Mouse (Mus musculus) heart, postnatal 0 days (tissue): ENCODE data around the gene Emilin2. TPM values are rescaled to one million over a fixed set of nuclear protein-coding genes. Genes with fewer than 3 reads are reported as not detected.
"Not testable (repeated sequence)": the region's sequence is repeated elsewhere in the genome, so short reads cannot be mapped to it uniquely, and the experiment has no call there.

ENCODE experiments used
- ATAC-seq: fragments of 200-750 bp; cut with Nextera tagmentation; 2 replicates; pipeline ENCODE4 v1.8.0; 2017; ENCODE audit warnings: low read depth, moderate number of reproducible peaks, moderate library complexity; ENCODE audit not compliant: insufficient read depth
- DNase-seq: peaks from one replicate; pipeline ENCODE4 v3.0.0-alpha.2; 2016; ENCODE audit warnings: low spot score
- H3K27ac ChIP-seq: fragments of 300-500 bp; sonication (generic); 2 replicates; pipeline ENCODE4 v1.5.1; 2014; ENCODE audit warnings: low read depth, mild to moderate bottlenecking
- H3K27me3 ChIP-seq: fragments of 300-500 bp; sonication (generic); 2 replicates; pipeline ENCODE4 v1.6.1; 2014; ENCODE audit warnings: low read length, mixed read lengths; ENCODE audit not compliant: control insufficient read depth, insufficient read depth
- H3K36me3 ChIP-seq: fragments of 300-500 bp; sonication (generic); replicated peaks from 2 replicates; pipeline ENCODE4 v1.6.1; 2014; ENCODE audit warnings: low read length, mixed read lengths; ENCODE audit not compliant: control insufficient read depth, insufficient read depth
- H3K4me1 ChIP-seq: fragments of 300-500 bp; sonication (generic); 2 replicates; pipeline ENCODE4 v1.6.1; 2014; ENCODE audit warnings: antibody characterized with exemption; ENCODE audit not compliant: control insufficient read depth, insufficient read depth
- H3K4me2 ChIP-seq: fragments of 300-500 bp; sonication (generic); 2 replicates; pipeline ENCODE4 v1.6.1; 2014; ENCODE audit warnings: low read depth, mild to moderate bottlenecking, low read length, moderate library complexity
- H3K4me3 ChIP-seq: fragments of 300-500 bp; sonication (generic); 2 replicates; pipeline ENCODE4 v1.5.1; 2014; ENCODE audit warnings: low read depth, low read length
- H3K9ac ChIP-seq: fragments of 300-500 bp; sonication (generic); replicated peaks from 2 replicates; pipeline ENCODE4 v1.6.1; 2014; ENCODE audit warnings: low read depth, low read length, mixed read lengths
- H3K9me3 ChIP-seq: fragments of 300-500 bp; sonication (generic); replicated peaks from 2 replicates; pipeline ENCODE4 v1.6.1; 2016; ENCODE audit warnings: low read length; ENCODE audit not compliant: control insufficient read depth
- CTCF ChIP-seq: IDR thresholded peaks from 2 replicates; pipeline ENCODE4 v1.5.1; 2016; ENCODE audit warnings: antibody characterized with exemption, control low read depth, low read depth
- EP300 ChIP-seq: IDR thresholded peaks from 2 replicates; pipeline ENCODE4 v1.6.1; 2016; ENCODE audit warnings: antibody characterized with exemption, low read depth
- WGBS: fragments of 180-500 bp; shearing (Covaris S2); extraction: QIAGEN DNeasy Blood & Tissue Kit; methylation state at CpG from one replicate; pipeline ENCODE4 v1.1.7; 2014; 5-methylcytosine and 5-hydroxymethylcytosine counted together
- polyA plus RNA-seq: library from polyadenylated mRNA; unstranded; fragments of >200 nt; fragmentation: Nextera tagmentation; extraction: Ambion mirVana; gene quantifications from 2 replicates; pipeline ENCODE4 v1.2.1, GENCODE M21; 2015
- total RNA-seq: library from RNA; depleted of rRNA; stranded (reverse); fragments of >200 nt; gene quantifications from 2 replicates; pipeline ENCODE4 v1.2.3, GENCODE M21; 2014; ENCODE audit warnings: low replicate concordance

Emilin2 gene
- total and polyA plus RNA-seq, 2 experiments from 2014 or later = 65.3 to 86.4 TPM

GRCm38 (mm10) chr17:71338627-71339026 is 26.8 kb upstream of the Emilin2 start:
- no peak overlapping the region for H3K4me2 ChIP-seq
- H3K27me3 ChIP-seq = no peaks in the 10 kb centered on the region
- H3K4me1 ChIP-seq = no peaks in the 10 kb centered on the region
- ATAC-seq (no peak), DNase-seq (no peak)
- no peaks in the 10 kb centered on the region; the same call in 1 of the 2 replicates for H3K36me3 ChIP-seq
- no peak overlapping the region for H3K4me3 ChIP-seq
- H3K9ac ChIP-seq = no peak overlapping the region
- 93% methylated on average over 6 of the region's 6 CpGs for WGBS
- TF ChIP-seq CTCF = no peak
- no peak for TF ChIP-seq EP300
- H3K9me3 ChIP-seq = no peaks in the 10 kb centered on the region
- H3K27ac ChIP-seq = no peak overlapping the region

DNA sequence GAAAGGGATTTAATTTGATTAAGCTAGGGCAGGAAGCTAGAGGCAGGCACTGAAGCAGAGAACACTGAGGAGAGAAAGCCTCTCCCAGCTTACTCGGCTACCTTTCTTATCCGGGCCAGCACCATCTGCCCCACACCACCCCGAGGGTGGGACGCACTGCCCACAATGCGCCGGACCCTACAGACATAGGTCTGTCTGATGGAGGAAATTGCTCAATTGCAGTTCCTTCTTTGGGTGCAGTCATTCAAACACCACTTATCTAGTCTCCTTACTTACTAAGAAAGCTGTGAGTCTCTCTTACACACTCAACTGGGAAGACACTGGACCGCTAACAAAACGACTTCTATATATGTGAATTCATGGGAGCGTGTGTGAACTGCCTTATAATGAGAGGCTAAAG is 25.8 kb upstream of the Emilin2 start:
- Histone ChIP-seq H3K4me2 (no peak overlapping the region), H3K9me3 (no peaks in the 10 kb centered on the region), H3K27ac (no peak overlapping the region), H3K27me3 (no peaks in the 10 kb centered on the region), H3K9ac (no peak overlapping the region), H3K36me3 (no peaks in the 10 kb centered on the region; the same call in 1 of the 2 replicates), H3K4me1 (no peaks in the 10 kb centered on the region), H3K4me3 (no peak overlapping the region)
- DNase-seq (no peak), ATAC-seq (no peak)
- WGBS = 89% methylated on average over 9 of the region's 9 CpGs
- TF ChIP-seq EP300 (no peak), CTCF (no peak)

GRCm38 (mm10) chr17:71336421-71336820 is 24.6 kb upstream of the Emilin2 start:
- H3K4me3 ChIP-seq = no peak overlapping the region
- WGBS = 68% methylated on average over 8 of the region's 8 CpGs
- no peaks in the 10 kb centered on the region for H3K9me3 ChIP-seq
- DNase-seq = no peak
- no peak overlapping the region for H3K27ac ChIP-seq
- no peaks in the 10 kb centered on the region for H3K27me3 ChIP-seq
- H3K36me3 ChIP-seq = no peaks in the 10 kb centered on the region
- no peak overlapping the region for H3K4me2 ChIP-seq
- H3K4me1 ChIP-seq = no peaks in the 10 kb centered on the region
- H3K9ac ChIP-seq = no peak overlapping the region
- no peak for TF ChIP-seq EP300
- TF ChIP-seq CTCF = no peak
- no peak for ATAC-seq

DNA sequence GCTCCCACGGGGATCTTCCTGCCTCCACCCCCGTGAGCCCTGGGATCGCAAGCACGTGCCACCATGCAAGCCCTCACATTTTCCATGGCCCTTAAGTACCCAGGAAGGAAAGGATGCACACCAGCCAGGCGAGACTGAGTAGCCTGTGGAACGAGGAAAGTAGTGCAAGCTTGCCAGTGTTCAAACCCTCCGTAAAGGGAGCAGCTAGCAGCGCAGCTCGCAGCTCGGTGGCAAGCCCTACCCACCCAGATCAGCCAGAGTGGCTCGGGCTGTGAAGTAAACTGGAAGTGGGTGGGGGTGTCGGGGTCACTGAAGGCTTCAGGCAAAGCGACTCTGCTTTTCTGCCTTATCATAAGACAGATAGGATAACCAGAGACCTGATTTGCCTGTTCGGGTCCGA is 20.5 kb upstream of the Emilin2 start:
- H3K9ac ChIP-seq = no peak overlapping the region
- 0 out of 2 replicates have a peak overlapping the region, but pooled peaks have one; percentile 2 for H3K4me3 ChIP-seq
- H3K9me3 ChIP-seq = no peaks in the 10 kb centered on the region
- no peak for TF ChIP-seq EP300
- no peak for TF ChIP-seq CTCF
- WGBS = 21% methylated on average over 15 of the region's 15 CpGs
- peak overlapping the region; percentile 28 for H3K4me2 ChIP-seq
- peak; percentile 8 for DNase-seq
- H3K36me3 ChIP-seq = no peaks in the 10 kb centered on the region
- H3K27ac ChIP-seq = no peak overlapping the region
- no peak for ATAC-seq
- H3K4me1 ChIP-seq = no peaks in the 10 kb centered on the region
- H3K27me3 ChIP-seq = no peaks in the 10 kb centered on the region

DNA sequence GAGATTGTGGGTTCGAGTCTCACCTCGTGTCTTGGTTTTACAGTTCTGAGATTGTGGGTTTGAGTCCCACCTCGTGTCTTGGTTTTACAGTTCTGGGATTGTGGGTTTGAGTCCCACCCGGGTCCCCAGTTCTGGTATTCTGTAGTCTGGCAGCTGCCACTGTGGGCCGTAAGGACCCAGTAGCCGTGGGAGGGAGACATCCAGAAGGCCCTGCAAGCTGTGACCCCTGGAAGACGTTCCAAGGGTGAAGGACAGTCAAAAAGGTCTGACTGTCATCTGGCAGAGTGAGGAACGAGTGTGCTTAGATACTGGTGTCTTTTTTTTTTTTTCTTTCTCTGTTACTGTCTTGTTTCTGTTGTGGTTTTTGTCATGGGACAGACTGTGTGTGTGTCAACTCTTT is 9.0 kb upstream of the Emilin2 start:
- H3K9ac ChIP-seq, H3K27me3 ChIP-seq, H3K36me3 ChIP-seq, ATAC-seq, H3K9me3 ChIP-seq, H3K4me3 ChIP-seq, H3K4me1 ChIP-seq, DNase-seq, H3K27ac ChIP-seq, H3K4me2 ChIP-seq: not testable (repeated sequence)
- WGBS = 74% methylated on average over 8 of the region's 8 CpGs

DNA sequence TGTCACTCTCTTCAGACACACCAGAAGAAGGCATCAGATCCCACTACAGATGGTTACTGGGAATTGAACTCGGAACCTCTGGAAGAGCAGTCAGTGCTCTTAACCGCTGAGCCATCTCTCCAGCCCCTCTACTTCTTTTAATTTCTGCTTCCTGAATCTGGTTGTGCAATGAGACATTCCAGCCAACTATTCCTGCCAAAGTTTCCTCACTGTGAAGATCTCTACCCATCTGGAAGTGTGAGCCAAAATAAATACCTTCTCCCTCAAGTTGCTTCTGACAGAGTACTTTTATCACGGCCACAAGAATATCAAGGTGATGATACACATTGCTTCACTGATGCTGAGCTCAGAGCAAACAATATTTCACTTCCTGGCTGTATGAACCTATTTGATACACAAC is 7.6 kb upstream of the Emilin2 start:
- Histone ChIP-seq H3K36me3 (no peaks in the 10 kb centered on the region), H3K9me3 (0 out of 2 replicates have a peak, but pooled peaks cover 4% of the 10 kb centered on the region), H3K27ac (no peak overlapping the region), H3K9ac (no peak overlapping the region), H3K4me1 (no peaks in the 10 kb centered on the region), H3K27me3 (no peaks in the 10 kb centered on the region), H3K4me3 (no peak overlapping the region), H3K4me2 (no peak overlapping the region)
- WGBS = 79% methylated on average over 3 of the region's 3 CpGs
- TF ChIP-seq EP300 (no peak), CTCF (no peak)
- no peak for DNase-seq
- no peak for ATAC-seq
